Mouse (Mus musculus): Measurements from ENCODE around the gene Gli2.

Gene Gli2

GRCm38 (mm10) chr1:118901868-118902586 lies 151.4 kb downstream of the Gli2 start:
- DNase-seq (ENCODE audit: low read depth): no peak

GRCm38 (mm10) chr1:118898351-118898750 lies 155.1 kb downstream of the Gli2 start:
- no peak for DNase-seq (ENCODE audit: low read depth)

- DNase-seq (ENCODE audit: low read depth): no peak
These were observed 158.2 kb downstream of the Gli2 start for GRCm38 (mm10) chr1:118895026-118895762.

DNA sequence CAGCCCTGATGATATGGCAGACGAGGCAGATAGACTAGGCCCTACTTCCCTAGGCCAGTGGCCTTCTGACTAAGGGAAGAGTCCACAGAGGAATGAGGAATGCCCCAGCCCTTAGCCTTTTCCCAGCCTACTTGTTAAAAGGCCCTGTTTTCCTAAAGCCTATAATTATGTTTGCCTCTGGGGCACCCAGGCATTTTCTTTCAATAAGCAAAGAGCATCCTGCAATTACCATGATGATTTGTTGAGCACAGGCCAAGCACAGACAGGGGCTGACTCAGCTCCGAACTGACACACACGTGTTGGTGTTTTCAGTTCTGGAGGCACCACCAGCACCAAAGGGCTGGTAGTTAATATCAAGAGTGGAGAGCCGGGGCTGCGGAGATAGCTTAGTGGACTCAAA lies 162.0 kb downstream of the Gli2 start:
- no peak for DNase-seq (ENCODE audit: low read depth)

DNA sequence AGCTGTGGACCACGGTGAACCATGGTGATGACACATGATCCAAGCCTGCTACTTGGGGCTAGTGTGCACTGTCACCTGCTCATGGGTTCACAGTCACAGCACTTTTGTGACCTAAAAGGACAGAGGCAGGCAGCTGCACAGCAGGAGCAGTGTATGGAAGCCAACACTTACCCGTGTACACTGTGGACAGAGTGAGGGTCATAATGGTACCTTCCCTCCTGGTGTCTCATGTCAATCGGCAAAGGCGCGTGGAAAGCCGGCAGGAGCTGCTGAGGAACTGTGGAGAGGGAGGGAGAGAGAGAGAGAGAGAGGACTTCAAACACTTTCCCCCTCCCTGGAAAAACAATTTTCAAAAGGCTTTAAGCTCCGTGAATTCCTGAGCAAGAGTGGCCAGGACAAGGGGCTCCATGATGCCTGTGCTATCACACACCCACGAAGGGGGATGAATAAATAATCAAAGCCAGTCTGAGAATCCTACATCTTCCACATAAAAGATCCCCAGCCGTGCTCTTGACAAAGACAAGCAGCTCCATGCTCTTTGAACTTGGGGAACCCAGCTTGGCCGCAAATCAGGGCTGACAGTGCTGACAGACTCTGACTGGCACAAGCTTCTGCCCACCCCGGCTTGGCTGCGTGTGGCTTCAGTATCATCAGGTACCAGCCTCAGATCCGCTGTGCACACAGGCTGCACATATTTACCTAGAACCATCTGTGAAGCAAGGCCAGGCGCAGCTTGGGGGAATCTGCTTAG lies 163.1 kb downstream of the Gli2 start:
- DNase-seq (ENCODE audit: low read depth): no peak

- no peak for DNase-seq (ENCODE audit: low read depth)
These were observed 172.6 kb downstream of the Gli2 start for GRCm38 (mm10) chr1:118880781-118881247.

- no peak for DNase-seq (ENCODE audit: low read depth)
These were observed 175.1 kb downstream of the Gli2 start for GRCm38 (mm10) chr1:118878291-118878690.

- DNase-seq (ENCODE audit: low read depth): no peak
These were observed 178.2 kb downstream of the Gli2 start for GRCm38 (mm10) chr1:118875227-118875626.

DNA sequence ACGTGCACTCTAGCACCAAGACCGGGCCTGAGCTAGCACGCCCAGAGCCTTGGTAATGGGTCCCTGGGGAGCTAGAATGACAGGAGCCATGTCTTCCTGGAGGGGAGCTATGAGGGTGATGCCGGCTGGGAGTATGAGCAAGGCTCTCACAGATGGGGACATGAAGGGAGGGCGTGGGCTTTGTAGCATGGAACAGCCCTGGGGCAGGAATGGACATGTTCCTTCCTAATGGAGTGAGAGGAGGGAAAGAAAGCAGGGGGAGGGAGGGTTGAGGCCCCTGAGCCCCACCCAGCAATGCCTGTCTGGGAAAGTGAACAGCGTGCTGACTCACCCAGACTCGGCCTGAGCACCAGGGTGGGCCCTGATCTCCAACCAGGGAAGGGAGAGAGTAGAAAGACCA lies 179.9 kb downstream of the Gli2 start:
- no peak for DNase-seq (ENCODE audit: low read depth)

GRCm38 (mm10) chr1:118864735-118865134 lies 188.7 kb downstream of the Gli2 start:
- no peak for DNase-seq (ENCODE audit: low read depth)

GRCm38 (mm10) chr1:118864031-118864430 lies 189.4 kb downstream of the Gli2 start:
- no peak for DNase-seq (ENCODE audit: low read depth)

GRCm38 (mm10) chr1:118858101-118858500 lies 195.3 kb downstream of the Gli2 start:
- no peak for DNase-seq (ENCODE audit: low read depth)

- DNase-seq (ENCODE audit: low read depth): no peak
These were observed 222.8 kb downstream of the Gli2 start for GRCm38 (mm10) chr1:118830658-118831057.

GRCm38 (mm10) chr1:118826614-118827013 lies 226.8 kb downstream of the Gli2 start:
- DNase-seq (ENCODE audit: low read depth): no peak

GRCm38 (mm10) chr1:118825467-118826219 lies 227.8 kb downstream of the Gli2 start:
- no peak for DNase-seq (ENCODE audit: low read depth)

DNA sequence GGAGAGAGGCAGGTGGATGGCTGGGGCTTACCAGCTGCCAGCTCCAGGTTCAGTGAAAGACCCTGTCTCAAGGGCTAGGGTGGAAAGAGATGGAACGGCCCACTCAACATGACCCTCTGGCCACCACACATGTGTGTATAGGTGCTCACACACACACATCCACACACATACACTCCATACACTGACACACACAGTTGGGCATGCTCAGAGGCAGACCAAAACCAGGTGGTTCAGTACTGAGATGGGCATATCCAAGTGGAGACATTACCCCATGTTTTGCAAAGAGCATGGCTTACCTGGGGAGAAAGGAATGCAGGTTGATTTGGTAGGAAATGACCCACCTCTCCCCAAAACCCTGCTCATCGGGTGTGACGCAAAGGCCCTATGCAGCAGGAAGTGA lies 228.4 kb downstream of the Gli2 start:
- no peak for DNase-seq (ENCODE audit: low read depth)

DNA sequence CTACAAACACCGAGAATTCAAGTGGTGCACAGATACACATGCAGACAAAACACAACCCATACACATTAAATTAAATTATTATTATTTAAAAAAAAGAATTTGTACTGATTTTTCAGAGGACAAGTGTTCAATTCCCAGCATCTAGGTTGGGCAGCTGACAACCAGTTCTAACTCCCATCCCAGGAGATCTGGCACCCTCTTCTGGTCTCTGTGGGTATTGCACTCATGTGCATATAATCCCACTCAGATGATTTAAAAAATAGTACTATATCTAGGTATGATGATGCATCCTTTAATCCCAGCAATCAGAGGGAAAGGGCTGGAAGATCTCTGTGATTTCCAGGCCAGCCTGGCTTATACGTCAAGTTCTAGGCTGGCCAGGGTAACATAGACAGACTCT lies 231.2 kb downstream of the Gli2 start:
- DNase-seq (ENCODE audit: low read depth): no peak

DNA sequence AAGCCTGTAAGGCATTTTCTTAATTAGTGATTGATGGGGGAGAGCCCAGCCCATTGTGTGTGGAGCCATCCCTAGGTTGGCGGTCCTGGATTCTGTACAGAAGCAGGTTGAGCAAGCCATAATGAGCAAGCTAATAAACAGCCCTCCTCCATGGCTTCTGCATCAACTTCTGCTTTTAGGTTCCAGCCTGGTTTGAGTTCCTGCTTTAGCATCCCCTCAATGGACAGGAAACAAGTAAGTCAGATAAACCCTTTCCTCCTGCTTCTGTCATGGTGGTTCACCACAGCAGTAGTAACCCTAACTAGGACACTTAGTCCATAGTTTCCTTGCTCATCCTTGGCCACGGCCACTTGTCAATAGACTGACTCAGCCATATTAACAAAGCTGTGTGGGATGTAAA lies 238.4 kb downstream of the Gli2 start:
- DNase-seq (ENCODE audit: low read depth): no peak

GRCm38 (mm10) chr1:118810336-118810735 lies 243.1 kb downstream of the Gli2 start:
- no peak for DNase-seq (ENCODE audit: low read depth)

DNA sequence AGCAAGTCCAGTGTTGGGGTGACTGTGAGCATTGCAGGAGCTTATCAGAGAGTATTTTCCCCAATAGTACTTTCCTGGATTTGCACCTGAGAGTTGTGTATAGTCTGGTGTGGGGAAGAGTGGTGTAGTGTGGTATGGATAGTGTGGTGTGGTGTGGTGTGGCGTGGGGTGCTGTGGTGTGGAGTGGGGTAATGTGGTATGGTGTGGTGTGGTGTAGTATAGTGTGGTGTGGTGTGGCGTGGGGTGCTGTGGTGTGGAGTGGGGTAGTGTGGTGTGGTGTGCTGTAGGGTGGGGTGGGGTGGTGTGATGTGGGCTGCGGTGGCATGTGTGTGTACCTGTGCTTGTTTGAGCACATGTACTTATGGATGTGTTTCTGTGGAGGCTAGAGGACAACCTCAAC lies 246.7 kb downstream of the Gli2 start:
- DNase-seq (ENCODE audit: low read depth): no peak

- DNase-seq (ENCODE audit: low read depth): no peak
These were observed 251.3 kb downstream of the Gli2 start for GRCm38 (mm10) chr1:118802166-118802565.
